Comparison of ENCODE assay signal across 14 mouse cellular contexts in the genomic region with DNA sequence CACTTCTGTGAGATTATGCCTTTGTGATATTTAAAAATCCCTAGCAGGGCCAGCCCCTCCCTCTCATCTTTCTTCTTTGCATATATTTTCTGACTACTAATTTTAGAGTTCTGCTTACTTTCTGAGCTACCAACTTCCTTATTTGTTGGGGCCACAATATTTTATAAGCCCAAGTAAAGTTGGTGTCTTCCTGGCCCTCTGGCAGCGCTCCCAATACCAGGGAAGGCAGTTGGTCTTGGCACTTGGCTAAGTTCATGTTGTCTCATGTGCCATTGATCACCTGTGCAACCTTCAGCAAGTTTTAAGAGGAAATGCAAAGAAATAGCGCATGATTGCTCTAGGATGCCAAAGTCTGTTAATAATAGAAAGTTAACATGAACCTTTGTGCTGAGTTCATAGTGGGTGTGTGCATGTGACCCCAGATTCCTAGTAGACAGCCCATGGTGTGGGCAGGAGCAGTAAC. TPM values are rescaled to one million over a fixed set of nuclear protein-coding genes. Genes with fewer than 3 reads are reported as not detected.
DNase-seq lines count a peak whose midpoint lies in the region; ATAC-seq and TF ChIP-seq lines count a peak whose summit lies in the region.
"Had no signal": no experiment of that assay in that cellular context is flagged by ENCODE, and none has a peak within 500 bp of the region (broad histone marks: within the 10 kb centered on the region; RNA-seq: fewer than 3 reads in every experiment).

No protein-coding gene starts in this region.

- WGBS in liver, adult 2 months: 24% methylated on average over 2 of the region's 2 CpGs
- WGBS in liver, embryonic 11.5 days: 90% methylated on average over 2 of the region's 2 CpGs
- 89% methylated on average over 2 of the region's 2 CpGs for WGBS in kidney, postnatal 0 days
- WGBS in small intestine, adult 2 months: 26% methylated on average over 2 of the region's 2 CpGs

- TF ChIP-seq POLR2A in liver, adult 2 months (IDR thresholded peaks at IDR 0.05; ENCODE audit: extremely low read depth, insufficient read depth, low read length): no peak
- TF ChIP-seq POLR2A in small intestine, adult 2 months (IDR thresholded peaks at IDR 0.05; ENCODE audit: low read depth, low read length): no peak

- H3K4me2 ChIP-seq in liver, embryonic 11.5 days: no peak overlapping the region
- H3K4me2 ChIP-seq in kidney, postnatal 0 days (ENCODE audit: low read length): no peak overlapping the region
- H3K4me2 ChIP-seq: limb, embryonic 12.5 days; neural tube, embryonic 13.5 days had no signal

- DNase-seq in liver, adult 2 months (ENCODE audit: extremely low read depth, low read depth, low spot score): peak; percentile 67
- DNase-seq in liver, embryonic 11.5 days (ENCODE audit: low spot score): no peak
- no peak for DNase-seq in kidney, postnatal 0 days (ENCODE audit: low spot score)
- no peak for DNase-seq in frontal cortex, postnatal 25 days (ENCODE audit: low spot score in 2 of 2)
- DNase-seq in gastrocnemius, postnatal 36 days: no peak
- no peak for DNase-seq in gastrocnemius, adult 2 months
- DNase-seq: cerebellum, adult 9-10 months; heart, adult 11 months; midbrain, embryonic 14.5 days had no signal

- ATAC-seq in liver, embryonic 11.5 days (replicated peaks; ENCODE audit: low FRiP score): no peak
- ATAC-seq in common myeloid progenitor, adult 5-6 weeks (replicated peaks; ENCODE audit: low read depth, poor library complexity, severe bottlenecking): 0 out of 2 replicates have a peak, but pooled peaks have one; percentile 30
- ATAC-seq in kidney, postnatal 0 days (replicated peaks; ENCODE audit: low FRiP score, low read depth): peak; percentile 70

- H3K79me2 ChIP-seq in liver, adult 2 months (ENCODE audit: control insufficient read depth, insufficient read depth, low read length): no peaks in the 10 kb centered on the region

- no peak overlapping the region for H3K27ac ChIP-seq in liver, adult 2 months (replicated peaks; ENCODE audit: insufficient read depth, low read depth, low read length)
- no peak overlapping the region for H3K27ac ChIP-seq in liver, embryonic 11.5 days (ENCODE audit: low read depth, low read length)
- H3K27ac ChIP-seq in kidney, postnatal 0 days: peak overlapping the region; percentile 51
- H3K27ac ChIP-seq in small intestine, adult 2 months (ENCODE audit: insufficient read depth, low read depth, low read length): peak overlapping the region; percentile 80
- H3K27ac ChIP-seq in gastrocnemius, adult 2 months: no peak overlapping the region
- H3K27ac ChIP-seq: embryonic facial prominence, embryonic 10.5 days; limb, embryonic 12.5 days; neural tube, embryonic 13.5 days had no signal

- TF ChIP-seq CTCF in liver, adult 2 months (IDR thresholded peaks at IDR 0.05; ENCODE audit: low read depth, low read length): no peak
- no peak for TF ChIP-seq CTCF in kidney, postnatal 0 days (IDR thresholded peaks at IDR 0.05; ENCODE audit: low read depth)
- TF ChIP-seq CTCF in small intestine, adult 2 months (IDR thresholded peaks at IDR 0.05; ENCODE audit: extremely low read depth, insufficient read length, insufficient replicate concordance, low read depth, low read length): no peak
- no peak for TF ChIP-seq CTCF in gastrocnemius, adult 2 months (IDR thresholded peaks at IDR 0.05)

- H3K4me1 ChIP-seq in liver, adult 2 months (ENCODE audit: control insufficient read depth, insufficient read depth, low read length): no peaks in the 10 kb centered on the region
- no peaks in the 10 kb centered on the region for H3K4me1 ChIP-seq in liver, embryonic 11.5 days (replicated peaks; ENCODE audit: control insufficient read depth, insufficient read depth, low read length)
- H3K4me1 ChIP-seq in kidney, postnatal 0 days (replicated peaks; ENCODE audit: insufficient read depth, low read length): no peaks in the 10 kb centered on the region
- H3K4me1 ChIP-seq in small intestine, adult 2 months (ENCODE audit: control insufficient read depth, insufficient read depth, insufficient read length, low read length): peaks cover 21% of the 10 kb centered on the region
- H3K4me1 ChIP-seq: embryonic facial prominence, embryonic 10.5 days; limb, embryonic 12.5 days had no signal

- H3K9me3 ChIP-seq in liver, embryonic 11.5 days (ENCODE audit: control insufficient read depth, low read length): no peaks in the 10 kb centered on the region
- H3K9me3 ChIP-seq in kidney, postnatal 0 days (replicated peaks; ENCODE audit: low read length): no peaks in the 10 kb centered on the region
- H3K9me3 ChIP-seq: embryonic facial prominence, embryonic 10.5 days; limb, embryonic 12.5 days; neural tube, embryonic 13.5 days had no signal

- H3K4me3 ChIP-seq in liver, adult 2 months (ENCODE audit: insufficient read depth, low read depth, low read length): no peak overlapping the region
- no peak overlapping the region for H3K4me3 ChIP-seq in liver, embryonic 11.5 days (ENCODE audit: low read depth, low read length)
- H3K4me3 ChIP-seq in kidney, postnatal 0 days (replicated peaks; ENCODE audit: low read depth, low read length): no peak overlapping the region
- H3K4me3 ChIP-seq in small intestine, adult 2 months (ENCODE audit: low read depth, low read length): no peak overlapping the region
- H3K4me3 ChIP-seq in gastrocnemius, adult 2 months: no peak overlapping the region
- H3K4me3 ChIP-seq: embryonic facial prominence, embryonic 10.5 days; limb, embryonic 12.5 days; neural tube, embryonic 13.5 days had no signal

- intact Hi-C loops in gastrocnemius, postnatal 36 days (cut with DNase I): no loop called here
- intact Hi-C loops in gastrocnemius, adult 2 months (cut with DNase I): no loop called here

- H3K9ac ChIP-seq in liver, adult 2 months (ENCODE audit: low read depth, low read length): no peak overlapping the region
- no peak overlapping the region for H3K9ac ChIP-seq in liver, embryonic 11.5 days (ENCODE audit: low read depth, low read length)
- no peak overlapping the region for H3K9ac ChIP-seq in kidney, postnatal 0 days (ENCODE audit: low read depth, low read length)
- H3K9ac ChIP-seq: limb, embryonic 12.5 days; neural tube, embryonic 13.5 days had no signal

- no peaks in the 10 kb centered on the region for H3K27me3 ChIP-seq in liver, adult 2 months (ENCODE audit: control insufficient read depth, insufficient read depth, low read length)
- no peaks in the 10 kb centered on the region for H3K27me3 ChIP-seq in liver, embryonic 11.5 days (replicated peaks; ENCODE audit: control insufficient read depth, insufficient read depth, low read length)
- H3K27me3 ChIP-seq in kidney, postnatal 0 days (ENCODE audit: insufficient read depth, low read length): no peaks in the 10 kb centered on the region
- no peaks in the 10 kb centered on the region for H3K27me3 ChIP-seq in small intestine, adult 2 months (ENCODE audit: control insufficient read depth, insufficient read depth, low read length)
- H3K27me3 ChIP-seq: limb, embryonic 12.5 days; neural tube, embryonic 13.5 days had no signal

- peaks cover 19% of the 10 kb centered on the region for H3K36me3 ChIP-seq in liver, adult 2 months (ENCODE audit: control insufficient read depth, insufficient read depth, low read length)
- H3K36me3 ChIP-seq in liver, embryonic 11.5 days (ENCODE audit: control insufficient read depth, insufficient read depth, low read length): peaks cover 17% of the 10 kb centered on the region; the same call in 1 of the 2 replicates
- peaks cover 27% of the 10 kb centered on the region; the same call in 1 of the 2 replicates for H3K36me3 ChIP-seq in kidney, postnatal 0 days (ENCODE audit: insufficient read depth, low read length)
- H3K36me3 ChIP-seq in small intestine, adult 2 months (ENCODE audit: control insufficient read depth, insufficient read depth, low read length): peaks cover 3% of the 10 kb centered on the region

RNA-seq across cellular contexts. Expression of a gene that starts 16.5 kb away (rescaled TPM):
- total RNA-seq in liver, adult 2 months (2014; rRNA removed): 0.67 and 1.0 TPM in 2 replicates
- polyA plus RNA-seq in liver, adult 2 months (2012; rRNA removed): 0.40 and 0.62 TPM in 2 replicates
- 2.6 and 2.9 TPM in 2 replicates for polyA plus RNA-seq in liver, embryonic 11.5 days (2014; fragmentation: Nextera tagmentation; extraction: Ambion mirVana)
- total RNA-seq in common myeloid progenitor, adult 5-6 weeks (2017): 5.8 and 6.7 TPM in 2 replicates
- 14.7 and 16.2 TPM in 2 replicates for polyA plus RNA-seq in kidney, postnatal 0 days (2015; fragmentation: Nextera tagmentation; extraction: Ambion mirVana)
- 0.19 and 0.48 TPM in 2 replicates for polyA plus RNA-seq in small intestine, adult 2 months (2012; rRNA removed)
- 1 to 10 TPM in 1 of 2 experiments, under 1 TPM in 1; 0.54 to 1.1 TPM for total RNA-seq in gastrocnemius, postnatal 36 days (2021)
- under 1 TPM; 0.86 to 0.92 TPM for total RNA-seq in gastrocnemius, adult 2 months (2021)

RNA-seq across cellular contexts. Expression of a gene that starts 16.9 kb away (rescaled TPM):
- total RNA-seq in liver, adult 2 months (2014; rRNA removed): 31.1 and 34.3 TPM in 2 replicates
- polyA plus RNA-seq in liver, adult 2 months (2012; rRNA removed): 65.9 and 81.5 TPM in 2 replicates
- 58.9 and 63.6 TPM in 2 replicates for polyA plus RNA-seq in liver, embryonic 11.5 days (2014; fragmentation: Nextera tagmentation; extraction: Ambion mirVana)
- 4.9 and 12.3 TPM in 2 replicates for total RNA-seq in common myeloid progenitor, adult 5-6 weeks (2017)
- polyA plus RNA-seq in kidney, postnatal 0 days (2015; fragmentation: Nextera tagmentation; extraction: Ambion mirVana): 140 and 181 TPM in 2 replicates
- polyA plus RNA-seq in small intestine, adult 2 months (2012; rRNA removed): 234 and 518 TPM in 2 replicates
- 10 to 100 TPM; 51.6 to 57.5 TPM for total RNA-seq in gastrocnemius, postnatal 36 days (2021)
- 10 to 100 TPM; 61.0 to 61.2 TPM for total RNA-seq in gastrocnemius, adult 2 months (2021)

Comparison
In these comparisons a context has a peak if more than half of its experiments do, and no peak if none do; other contexts are left out.
1. H3K27ac ChIP-seq: peak in kidney, postnatal 0 days (single experiment) and small intestine, adult 2 months (single experiment); none in liver, adult 2 months (single experiment), liver, embryonic 11.5 days (single experiment) and gastrocnemius, adult 2 months (single experiment).